In genomic region chr14:10485798-10486197, GRCm38 (mm10) we compare ENCODE assay signal across 33 mouse cellular contexts.
"Had no signal": no experiment of that assay in that cellular context is flagged by ENCODE, and none has a peak within 500 bp of the region (broad histone marks: within the 10 kb centered on the region; RNA-seq: fewer than 3 reads in every experiment).

No protein-coding gene starts in this region.

- DNase-seq: left cerebral cortex, postnatal 4 days; liver; liver, embryonic 13.5 days; liver, postnatal 0 days; lung, adult 18-20 months; lung, adult 2 months; lung, embryonic 14.5 days; lung, postnatal 10 days; lung, postnatal 14 days; lung, postnatal 36 days; lung, postnatal 4 days; midbrain, embryonic 14.5 days had no signal

- H3K4me1 ChIP-seq: limb, embryonic 10.5 days; limb, embryonic 12.5 days; limb, embryonic 13.5 days; limb, embryonic 15.5 days; liver, embryonic 12.5 days; liver, embryonic 13.5 days; liver, embryonic 15.5 days; lung, embryonic 15.5 days; megakaryocyte, embryonic 14.5 days; midbrain, embryonic 10.5 days; midbrain, embryonic 12.5 days; midbrain, embryonic 13.5 days; midbrain, embryonic 15.5 days; neural tube, embryonic 12.5 days; neural tube, embryonic 13.5 days had no signal

- H3K9me3 ChIP-seq: limb, embryonic 10.5 days; limb, embryonic 12.5 days; limb, embryonic 13.5 days; limb, embryonic 15.5 days; liver, embryonic 12.5 days; liver, embryonic 13.5 days; liver, embryonic 15.5 days; lung, embryonic 15.5 days; megakaryocyte, embryonic 14.5 days; midbrain, embryonic 10.5 days; midbrain, embryonic 12.5 days; midbrain, embryonic 13.5 days; midbrain, embryonic 15.5 days; neural tube, embryonic 12.5 days; neural tube, embryonic 13.5 days had no signal

- ATAC-seq: liver, embryonic 12.5 days; liver, postnatal 0 days; lung, postnatal 0 days; midbrain, embryonic 13.5 days; midbrain, embryonic 15.5 days; midbrain, embryonic 16.5 days had no signal

- H3K36me3 ChIP-seq: limb, embryonic 10.5 days; limb, embryonic 12.5 days; limb, embryonic 13.5 days; limb, embryonic 15.5 days; liver, embryonic 12.5 days; liver, embryonic 13.5 days; liver, embryonic 15.5 days; lung, embryonic 15.5 days; midbrain, embryonic 10.5 days; midbrain, embryonic 12.5 days; midbrain, embryonic 13.5 days; midbrain, embryonic 15.5 days; neural tube, embryonic 12.5 days; neural tube, embryonic 13.5 days had no signal

- H3K4me3 ChIP-seq: limb, embryonic 10.5 days; limb, embryonic 12.5 days; limb, embryonic 13.5 days; limb, embryonic 15.5 days; liver, embryonic 12.5 days; liver, embryonic 13.5 days; liver, embryonic 15.5 days; lung, embryonic 15.5 days; megakaryocyte, embryonic 14.5 days; midbrain, embryonic 10.5 days; midbrain, embryonic 12.5 days; midbrain, embryonic 13.5 days; midbrain, embryonic 15.5 days; myocyte; neural tube, embryonic 12.5 days; neural tube, embryonic 13.5 days had no signal

- H3K27me3 ChIP-seq: limb, embryonic 12.5 days; limb, embryonic 13.5 days; limb, embryonic 15.5 days; liver, embryonic 12.5 days; liver, embryonic 13.5 days; liver, embryonic 15.5 days; lung, embryonic 15.5 days; midbrain, embryonic 12.5 days; midbrain, embryonic 13.5 days; midbrain, embryonic 15.5 days; neural tube, embryonic 12.5 days; neural tube, embryonic 13.5 days had no signal

- H3K9ac ChIP-seq: limb, embryonic 12.5 days; limb, embryonic 13.5 days; limb, embryonic 15.5 days; liver, embryonic 12.5 days; liver, embryonic 13.5 days; liver, embryonic 14.5 days; liver, embryonic 15.5 days; liver, postnatal 0 days; lung, embryonic 14.5 days; lung, embryonic 15.5 days; midbrain, embryonic 12.5 days; midbrain, embryonic 13.5 days; midbrain, embryonic 15.5 days; neural tube, embryonic 12.5 days; neural tube, embryonic 13.5 days had no signal

- H3K27ac ChIP-seq: limb, embryonic 10.5 days; limb, embryonic 12.5 days; limb, embryonic 13.5 days; limb, embryonic 15.5 days; liver, embryonic 12.5 days; liver, embryonic 13.5 days; liver, embryonic 14.5 days; liver, embryonic 15.5 days; lung, embryonic 15.5 days; macrophage; midbrain, embryonic 10.5 days; midbrain, embryonic 12.5 days; midbrain, embryonic 13.5 days; midbrain, embryonic 15.5 days; neural tube, embryonic 12.5 days; neural tube, embryonic 13.5 days had no signal

- H3K4me2 ChIP-seq: limb, embryonic 12.5 days; limb, embryonic 13.5 days; limb, embryonic 15.5 days; liver, embryonic 11.5 days; liver, embryonic 12.5 days; liver, embryonic 13.5 days; liver, embryonic 15.5 days; lung, embryonic 14.5 days; lung, embryonic 15.5 days; midbrain, embryonic 11.5 days; midbrain, embryonic 12.5 days; midbrain, embryonic 13.5 days; midbrain, embryonic 15.5 days; neural tube, embryonic 12.5 days; neural tube, embryonic 13.5 days had no signal
